ENCODE assay signal across 9 mouse cellular contexts in the genomic region with DNA sequence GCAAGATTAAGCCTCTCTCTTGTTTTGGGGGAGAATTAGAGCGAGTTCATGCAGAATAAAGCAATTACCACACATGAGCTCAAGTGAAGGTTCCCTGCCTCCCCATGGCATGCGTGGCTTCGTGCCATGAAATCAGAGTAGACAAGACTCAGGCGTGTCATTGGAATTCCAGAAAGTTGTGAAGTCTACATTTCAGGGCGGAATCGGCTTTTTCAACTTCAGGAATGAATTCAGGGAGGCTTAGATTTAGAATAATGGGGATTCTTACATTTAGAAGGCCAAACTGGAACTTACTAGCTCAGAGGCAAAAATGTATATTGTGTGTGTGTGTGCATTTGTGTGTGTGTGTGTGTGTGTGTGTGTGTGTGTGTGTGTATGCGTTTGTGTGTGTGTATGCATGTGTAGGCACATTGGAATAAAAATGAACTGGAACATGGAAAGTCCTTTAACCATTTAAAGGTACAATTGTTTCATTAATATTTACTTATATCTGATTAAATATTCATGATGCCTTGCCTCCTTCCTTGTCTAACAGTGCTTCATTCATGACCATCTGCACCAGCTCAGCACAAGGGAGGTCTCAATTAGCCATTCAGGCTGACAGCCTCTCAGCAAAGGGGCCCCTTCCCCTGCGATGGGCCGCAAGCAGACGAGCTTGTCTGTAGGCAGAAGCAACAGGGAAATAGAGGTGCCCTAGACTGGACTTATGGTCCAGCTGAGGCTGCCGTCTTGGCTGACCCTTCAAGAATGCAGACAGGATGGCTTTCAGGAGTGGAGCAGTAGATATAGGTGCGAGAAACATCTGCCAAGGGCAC. TPM values are rescaled to one million over a fixed set of nuclear protein-coding genes. Genes with fewer than 3 reads are reported as not detected.
DNase-seq lines count a peak whose midpoint lies in the region; ATAC-seq and TF ChIP-seq lines count a peak whose summit lies in the region.
"Had no signal": no experiment of that assay in that cellular context is flagged by ENCODE, and none has a peak within 500 bp of the region (broad histone marks: within the 10 kb centered on the region; RNA-seq: fewer than 3 reads in every experiment).

No protein-coding gene starts in this region.

- peak; percentile 11; the same call in 1 of the 2 replicates for ATAC-seq in liver, postnatal 0 days
- ATAC-seq in liver, embryonic 12.5 days = no peak
- ATAC-seq in neural tube, embryonic 12.5 days (ENCODE audit: low FRiP score, low read depth) = peak; percentile 95
- ATAC-seq in inflammation-experienced regulatory T-cells, adult 6 months = no peak

- H3K4me3 ChIP-seq in liver, postnatal 0 days (ENCODE audit: low read depth, low read length) = no peak overlapping the region
- no peak overlapping the region for H3K4me3 ChIP-seq in liver, embryonic 12.5 days
- H3K4me3 ChIP-seq in neural tube, embryonic 12.5 days = no peak overlapping the region
- H3K4me3 ChIP-seq: liver, embryonic 13.5 days had no signal

- H3K27ac ChIP-seq in liver, postnatal 0 days (ENCODE audit: low read depth) = no peak overlapping the region
- H3K27ac ChIP-seq in liver, embryonic 12.5 days = no peak overlapping the region
- H3K27ac ChIP-seq in neural tube, embryonic 12.5 days = no peak overlapping the region
- H3K27ac ChIP-seq: liver, embryonic 13.5 days had no signal

- 0 out of 2 replicates have a peak, but pooled peaks cover 3% of the 10 kb centered on the region for H3K4me1 ChIP-seq in liver, postnatal 0 days (ENCODE audit: insufficient read depth)
- H3K4me1 ChIP-seq in liver, embryonic 12.5 days = no peaks in the 10 kb centered on the region
- peaks cover 26% of the 10 kb centered on the region for H3K4me1 ChIP-seq in neural tube, embryonic 12.5 days
- H3K4me1 ChIP-seq: liver, embryonic 13.5 days had no signal

- H3K27me3 ChIP-seq in liver, postnatal 0 days (ENCODE audit: insufficient read depth, low read length) = no peaks in the 10 kb centered on the region
- no peaks in the 10 kb centered on the region for H3K27me3 ChIP-seq in liver, embryonic 12.5 days (replicated peaks)
- no peaks in the 10 kb centered on the region for H3K27me3 ChIP-seq in neural tube, embryonic 12.5 days (replicated peaks)
- H3K27me3 ChIP-seq: liver, embryonic 13.5 days had no signal

- TF ChIP-seq EP300 in liver, postnatal 0 days (IDR thresholded peaks at IDR 0.05; ENCODE audit: low read depth) = no peak

- intact Hi-C loops in heart, postnatal 10 days (cut with DNase I) = no loop called here

- WGBS in liver, postnatal 0 days (ENCODE audit: insufficient replicate concordance) = 74% methylated on average over 12 of the region's 12 CpGs
- WGBS in liver, embryonic 12.5 days (ENCODE audit: insufficient replicate concordance) = 62% methylated on average over 12 of the region's 12 CpGs
- 23% methylated on average over 12 of the region's 12 CpGs for WGBS in neural tube, embryonic 12.5 days

- no peak overlapping the region for H3K9ac ChIP-seq in liver, postnatal 0 days (replicated peaks)
- H3K9ac ChIP-seq in liver, embryonic 12.5 days = no peak overlapping the region
- no peak overlapping the region for H3K9ac ChIP-seq in neural tube, embryonic 12.5 days
- H3K9ac ChIP-seq: liver, embryonic 13.5 days had no signal

- no peak for TF ChIP-seq CTCF in liver, postnatal 0 days (IDR thresholded peaks at IDR 0.05; ENCODE audit: low read depth)

- H3K9me3 ChIP-seq in liver, postnatal 0 days (ENCODE audit: low read length) = no peaks in the 10 kb centered on the region
- H3K9me3 ChIP-seq in liver, embryonic 12.5 days (replicated peaks) = no peaks in the 10 kb centered on the region
- 0 out of 2 replicates have a peak, but pooled peaks cover 3% of the 10 kb centered on the region for H3K9me3 ChIP-seq in neural tube, embryonic 12.5 days
- H3K9me3 ChIP-seq: liver, embryonic 13.5 days had no signal

- H3K4me2 ChIP-seq in liver, postnatal 0 days (ENCODE audit: low read depth, low read length) = no peak overlapping the region
- no peak overlapping the region for H3K4me2 ChIP-seq in liver, embryonic 12.5 days
- H3K4me2 ChIP-seq in neural tube, embryonic 12.5 days (replicated peaks) = peak overlapping the region; percentile 37; the same call in 1 of the 2 replicates
- H3K4me2 ChIP-seq: liver, embryonic 13.5 days had no signal

- H3K36me3 ChIP-seq in liver, postnatal 0 days (replicated peaks; ENCODE audit: insufficient read depth, low read length) = no peaks in the 10 kb centered on the region
- no peaks in the 10 kb centered on the region for H3K36me3 ChIP-seq in liver, embryonic 12.5 days
- H3K36me3 ChIP-seq in neural tube, embryonic 12.5 days = no peaks in the 10 kb centered on the region
- H3K36me3 ChIP-seq: liver, embryonic 13.5 days had no signal

- DNase-seq in liver, postnatal 0 days = no peak
- peak; percentile 29 for DNase-seq in embryo, embryonic 9.5 days (ENCODE audit: extremely low spot score)
- DNase-seq in heart, postnatal 10 days = peak; percentile 27 to 47
- no peak for DNase-seq in frontal cortex, postnatal 25 days (ENCODE audit: low spot score in 2 of 2)
- DNase-seq: kidney, adult 2 months; liver, embryonic 13.5 days had no signal

RNA-seq across cellular contexts. Expression of a gene that starts 41.4 kb away (rescaled TPM):
- 4.0 TPM in 2 replicates for polyA plus RNA-seq in liver, postnatal 0 days (2015; fragmentation: Nextera tagmentation; extraction: Ambion mirVana)
- 6.8 and 6.9 TPM in 2 replicates for polyA plus RNA-seq in liver, embryonic 12.5 days (2016; fragmentation: Nextera tagmentation; extraction: Ambion mirVana)
- 10 to 100 TPM; 67.4 to 78.3 TPM for total RNA-seq in heart, postnatal 10 days (2021)
- polyA plus RNA-seq in neural tube, embryonic 12.5 days (2016; fragmentation: Nextera tagmentation; extraction: Ambion mirVana) = 43.9 and 53.7 TPM in 2 replicates
- polyA plus RNA-seq in inflammation-experienced regulatory T-cells, adult 6 months (2017; shearing (Covaris generic)) = under 1 TPM in 2 of 3 experiments, not detected in 1; 0.05 to 0.43 TPM

Comparison
In these comparisons a context has a peak if more than half of its experiments do, and no peak if none do; other contexts are left out.
1. ATAC-seq: peak in liver, postnatal 0 days (single experiment) and neural tube, embryonic 12.5 days (single experiment); none in liver, embryonic 12.5 days (single experiment) and inflammation-experienced regulatory T-cells, adult 6 months (single experiment).
2. DNase-seq: peak in embryo, embryonic 9.5 days (single experiment) and heart, postnatal 10 days (2 of 2); none in liver, postnatal 0 days (single experiment) and frontal cortex, postnatal 25 days (0 of 2).